Comparison of ENCODE assay signal across 8 mouse cellular contexts in the genomic region with DNA sequence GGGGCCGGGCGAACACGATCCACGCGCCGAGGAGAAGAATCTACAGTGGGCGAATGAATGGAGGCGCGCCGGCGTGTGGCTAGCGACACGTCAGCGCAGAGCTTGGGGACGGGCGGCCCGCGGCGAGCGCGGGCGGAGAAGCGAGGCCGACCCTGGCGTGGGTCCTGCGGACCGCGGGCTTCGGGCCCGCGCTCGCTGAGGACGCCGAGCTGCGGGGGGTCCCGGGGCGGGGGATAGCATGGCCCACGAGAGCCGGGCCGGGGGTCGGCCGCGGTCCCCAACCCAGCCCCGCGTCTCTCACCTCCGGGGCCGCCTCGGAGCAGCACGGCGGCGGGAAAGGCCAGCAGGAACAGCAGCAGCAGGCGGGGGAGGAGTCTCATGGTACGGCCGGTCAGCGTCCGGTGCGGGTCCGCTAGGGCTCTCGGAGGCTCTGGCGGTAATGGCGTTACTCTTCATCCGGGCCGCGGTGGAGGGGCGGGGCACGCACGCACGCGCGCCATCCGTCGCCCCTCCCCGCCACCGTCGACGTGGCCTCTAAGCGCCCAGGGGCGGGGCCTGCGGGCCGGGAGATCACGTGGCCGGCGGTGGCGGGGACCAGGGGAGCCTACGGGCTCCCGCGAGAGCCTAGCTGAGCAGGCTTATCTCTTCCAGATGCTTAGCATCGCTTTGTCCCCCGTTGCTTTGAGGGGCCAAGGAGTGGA. TPM values are rescaled to one million over a fixed set of nuclear protein-coding genes. Genes with fewer than 3 reads are reported as not detected.
DNase-seq lines count a peak whose midpoint lies in the region; ATAC-seq lines count a peak whose summit lies in the region.

Gene Ssr1, minus strand, starts transcription at position 514 of the 701 bp plus-strand sequence.

- peak; percentile 87 for DNase-seq in WW6 (ENCODE audit: low read depth, low spot score)
- peak; percentile 96 to 97 for DNase-seq in cerebellum, postnatal 4 days (ENCODE audit: low spot score in 2 of 2)
- peak; percentile 95 for DNase-seq in gastrocnemius, adult 18-20 months (ENCODE audit: low spot score)
- peak; percentile 94 to 97 for DNase-seq in left cerebral cortex, adult 18-20 months (ENCODE audit: low spot score in 2 of 2)
- DNase-seq in right cerebral cortex, adult 18-20 months = peak; percentile 97
- DNase-seq in urinary bladder, postnatal 10 days (ENCODE audit: low spot score) = peak; percentile 84

- H3K27ac ChIP-seq in hindbrain, embryonic 16.5 days (ENCODE audit: low read depth, low read length) = peak within 1 kb of the TSS; percentile 95
- H3K27ac ChIP-seq in macrophage = peak within 1 kb of the TSS; percentile 39

- H3K4me3 ChIP-seq in hindbrain, embryonic 16.5 days (ENCODE audit: low read length) = peak within 1 kb of the TSS; percentile 86
- H3K4me3 ChIP-seq in macrophage (ENCODE audit: inconsistent target) = peak within 1 kb of the TSS; percentile 71

- peaks cover 47% of the 10 kb centered on the region for H3K79me2 ChIP-seq in macrophage (ENCODE audit: inconsistent target)

- WGBS in hindbrain, embryonic 16.5 days = 1% methylated on average over 71 of the region's 89 CpGs
- WGBS in macrophage (ENCODE audit: missing documents) = under 1% methylated on average over 73 of the region's 89 CpGs

- H3K4me1 ChIP-seq in hindbrain, embryonic 16.5 days (ENCODE audit: control insufficient read depth, insufficient read depth, low read depth, low read length) = peaks cover 9% of the 10 kb centered on the region

- H3K36me3 ChIP-seq in hindbrain, embryonic 16.5 days (ENCODE audit: control insufficient read depth, insufficient read depth, low read length) = peaks cover 16% of the 10 kb centered on the region
- peaks cover 14% of the 10 kb centered on the region for H3K36me3 ChIP-seq in macrophage (ENCODE audit: inconsistent target)

- peak within 1 kb of the TSS; percentile 76 for H3K4me2 ChIP-seq in hindbrain, embryonic 16.5 days (ENCODE audit: low read length)

- H3K9me3 ChIP-seq in hindbrain, embryonic 16.5 days (ENCODE audit: control insufficient read depth, low read length) = no peaks in the 10 kb centered on the region

- peak within 1 kb of the TSS; percentile 93 for H3K9ac ChIP-seq in hindbrain, embryonic 16.5 days (ENCODE audit: low read depth, low read length)

- ATAC-seq in hindbrain, embryonic 16.5 days = peak; percentile 98

- no peaks in the 10 kb centered on the region for H3K27me3 ChIP-seq in hindbrain, embryonic 16.5 days (replicated peaks; ENCODE audit: control insufficient read depth, insufficient read depth, low read length)

RNA-seq across cellular contexts. Expression of gene Ssr1, which starts in this region (rescaled TPM):
- 10 to 100 TPM; 66.5 to 68.8 TPM for total RNA-seq in gastrocnemius, adult 18-20 months (2021)
- 66.5 and 67.3 TPM in 2 replicates for polyA plus RNA-seq in hindbrain, embryonic 16.5 days (2015; fragmentation: Nextera tagmentation; extraction: Ambion mirVana)
- total RNA-seq in left cerebral cortex, adult 18-20 months (2021) = 10 to 100 TPM; 83.1 to 98.6 TPM
- 10 to 100 TPM in 17 of 26 experiments, 1 to 10 TPM in 9; 7.4 to 26.7 (median 12.6) TPM for total RNA-seq in macrophage (2018; cell fraction: chromatin; rRNA removed)
- total RNA-seq in macrophage (2018; cell fraction: cytosol; rRNA removed) = 10 to 100 TPM; 52.5 to 79.8 (median 70.5) TPM
- total RNA-seq in macrophage (2018; cell fraction: nucleus; rRNA removed) = 10 to 100 TPM; 22.4 to 71.6 (median 44.4) TPM
- 68.9 to 114 TPM (median 98.9 TPM) in 3 replicates for polyA plus RNA-seq in macrophage (2018)

Comparison
In these comparisons a context has a peak if more than half of its experiments do, and no peak if none do; other contexts are left out.
1. Peak in every context shown above with its lines: DNase-seq, ATAC-seq, H3K4me3 ChIP-seq and H3K27ac ChIP-seq.